Mouse (Mus musculus) limb, embryonic 11.5 days (tissue): Measurements from ENCODE around the gene A630001G21Rik. TPM values are rescaled to one million over a fixed set of nuclear protein-coding genes. Genes with fewer than 3 reads are reported as not detected.

ENCODE experiments used
- ATAC-seq: fragments of 200-750 bp; cut with Nextera tagmentation; 2 replicates; pipeline ENCODE4 v1.8.0; 2017; ENCODE audit warnings: low read depth; ENCODE audit not compliant: insufficient number of reproducible peaks, low FRiP score, low TSS enrichment
- DNase-seq: peaks from one replicate; pipeline ENCODE4 v3.0.0-alpha.2; 2015; ENCODE audit warnings: low spot score
- H3K27ac ChIP-seq: fragments of 300-500 bp; sonication (generic); replicated peaks from 2 replicates; pipeline ENCODE4 v1.5.1; 2014; ENCODE audit warnings: low read depth, mild to moderate bottlenecking, low read length
- H3K27me3 ChIP-seq: fragments of 300-500 bp; sonication (generic); 2 replicates; pipeline ENCODE4 v1.6.1; 2014; ENCODE audit warnings: mild to moderate bottlenecking, low read length, mixed read lengths; ENCODE audit not compliant: control insufficient read depth, insufficient read depth
- H3K36me3 ChIP-seq: fragments of 300-500 bp; sonication (generic); 2 replicates; pipeline ENCODE4 v1.6.1; 2014; ENCODE audit warnings: mild to moderate bottlenecking, low read length, moderate library complexity, mixed read lengths; ENCODE audit not compliant: control insufficient read depth, insufficient read depth
- H3K4me1 ChIP-seq: fragments of 300-500 bp; sonication (generic); 2 replicates; pipeline ENCODE4 v1.6.1; 2014; ENCODE audit warnings: low read length, mixed read lengths; ENCODE audit not compliant: control insufficient read depth, insufficient read depth
- H3K4me2 ChIP-seq: fragments of 300-500 bp; sonication (generic); 2 replicates; pipeline ENCODE4 v1.6.1; 2014; ENCODE audit warnings: low read depth, mild to moderate bottlenecking, moderate library complexity; ENCODE audit not compliant: severe bottlenecking
- H3K4me3 ChIP-seq: fragments of 300-500 bp; sonication (generic); 2 replicates; pipeline ENCODE4 v1.5.1; 2014; ENCODE audit warnings: low read depth, low read length
- H3K9ac ChIP-seq: fragments of 300-500 bp; sonication (generic); 2 replicates; pipeline ENCODE4 v1.6.1; 2014; ENCODE audit warnings: mild to moderate bottlenecking, low read length
- H3K9me3 ChIP-seq: fragments of 300-500 bp; sonication (generic); 2 replicates; pipeline ENCODE4 v1.6.1; 2016; ENCODE audit warnings: low read length; ENCODE audit not compliant: control insufficient read depth
- WGBS: fragments of 180-500 bp; shearing (Covaris S2); extraction: QIAGEN DNeasy Blood & Tissue Kit; methylation state at CpG from one replicate; pipeline ENCODE4 v1.1.7; 2014; 5-methylcytosine and 5-hydroxymethylcytosine counted together
- microRNA-seq: library from miRNA; unstranded; fragments of <30 nt; microRNA quantifications from one replicate; pipeline ENCODE4, GENCODE M21; 2016
- polyA plus RNA-seq: library from polyadenylated mRNA; unstranded; fragments of >200 nt; fragmentation: Nextera tagmentation; extraction: Ambion mirVana; gene quantifications from 2 replicates; pipeline ENCODE4 v1.2.1, GENCODE M21; 2014

A630001G21Rik gene
- polyA plus RNA-seq, 1 experiment from 2014 or later = 0.64 TPM

- no peak for ATAC-seq
- no peaks in the 10 kb centered on the region for H3K36me3 ChIP-seq
- 69% methylated on average over 1 of the region's 1 CpGs for WGBS
Measured at GRCm38 (mm10) chr1:85692281-85692680, 86.2 kb downstream of the A630001G21Rik start.

GRCm38 (mm10) chr1:85690544-85690943 lies 87.9 kb downstream of the A630001G21Rik start:
- no peak overlapping the region for H3K4me3 ChIP-seq
- no peaks in the 10 kb centered on the region for H3K9me3 ChIP-seq
- H3K36me3 ChIP-seq = no peaks in the 10 kb centered on the region
- no peak overlapping the region for H3K4me2 ChIP-seq
- no peaks in the 10 kb centered on the region for H3K4me1 ChIP-seq
- H3K27me3 ChIP-seq = no peaks in the 10 kb centered on the region
- ATAC-seq = no peak
- 90% methylated on average over 3 of the region's 3 CpGs for WGBS
- DNase-seq = no peak
- H3K9ac ChIP-seq = no peak overlapping the region
- H3K27ac ChIP-seq = no peak overlapping the region

More at GRCm38 (mm10) chr1:85692281-85692680, 86.2 kb downstream of the A630001G21Rik start:
- H3K27ac ChIP-seq = no peak overlapping the region
- H3K4me1 ChIP-seq = no peaks in the 10 kb centered on the region
- H3K9me3 ChIP-seq = no peaks in the 10 kb centered on the region
- no peak for DNase-seq
- no peak overlapping the region for H3K4me2 ChIP-seq
- no peaks in the 10 kb centered on the region for H3K27me3 ChIP-seq
- H3K4me3 ChIP-seq = no peak overlapping the region
- no peak overlapping the region for H3K9ac ChIP-seq

- no peak for ATAC-seq
- Histone ChIP-seq H3K4me3 (no peak overlapping the region), H3K36me3 (no peaks in the 10 kb centered on the region), H3K27ac (no peak overlapping the region), H3K9ac (no peak overlapping the region), H3K27me3 (no peaks in the 10 kb centered on the region), H3K9me3 (no peaks in the 10 kb centered on the region; the same call in 1 of the 2 replicates), H3K4me1 (no peaks in the 10 kb centered on the region), H3K4me2 (no peak overlapping the region)
- WGBS = 34% methylated on average over 5 of the region's 5 CpGs
- no peak for DNase-seq
Measured at GRCm38 (mm10) chr1:85687346-85687745, 91.1 kb downstream of the A630001G21Rik start.

- Histone ChIP-seq H3K36me3 (no peaks in the 10 kb centered on the region), H3K9ac (no peak overlapping the region), H3K4me2 (no peak overlapping the region), H3K27ac (no peak overlapping the region), H3K27me3 (no peaks in the 10 kb centered on the region), H3K4me1 (no peaks in the 10 kb centered on the region), H3K4me3 (no peak overlapping the region), H3K9me3 (no peaks in the 10 kb centered on the region; the same call in 1 of the 2 replicates)
- DNase-seq (no peak), ATAC-seq (no peak)
- WGBS = 45% methylated on average over 5 of the region's 5 CpGs
Measured at GRCm38 (mm10) chr1:85686666-85687065, 91.8 kb downstream of the A630001G21Rik start.

GRCm38 (mm10) chr1:85680226-85680625 lies 98.2 kb downstream of the A630001G21Rik start:
- Histone ChIP-seq H3K4me3 (no peak overlapping the region), H3K9me3 (no peaks in the 10 kb centered on the region; the same call in 1 of the 2 replicates), H3K36me3 (no peaks in the 10 kb centered on the region), H3K4me2 (no peak overlapping the region), H3K9ac (no peak overlapping the region), H3K4me1 (no peaks in the 10 kb centered on the region), H3K27ac (no peak overlapping the region), H3K27me3 (no peaks in the 10 kb centered on the region)
- DNase-seq = no peak
- ATAC-seq = 0 out of 2 replicates have a peak, but pooled peaks have one; percentile 31
- WGBS = 51% methylated on average over 4 of the region's 4 CpGs

Small RNA genes within 50 kb of the gene (microRNA-seq; reads per million reads assigned to microRNA genes)
- gene Gm25472 (not detected), gene Mir8096 (not detected)

Other genes starting within 250 kb of the A630001G21Rik start
- gene G530012D18Rik, start 203.0 kb downstream of the A630001G21Rik start, polyA plus RNA-seq = not detected in 2 replicates
- 0.64 TPM in 2 replicates for gene Sp110, start 179.8 kb downstream of the A630001G21Rik start, polyA plus RNA-seq
- 0.94 and 1.2 TPM in 2 replicates for gene Sp140, start 178.3 kb downstream of the A630001G21Rik start, polyA plus RNA-seq
- gene Sp100, start 128.7 kb downstream of the A630001G21Rik start, polyA plus RNA-seq = 0.17 and 0.65 TPM in 2 replicates
- gene Cab39, start 14.8 kb upstream of the A630001G21Rik start, polyA plus RNA-seq = 40.3 and 45.2 TPM in 2 replicates
- gene Itm2c, start 115.6 kb upstream of the A630001G21Rik start, polyA plus RNA-seq = 105 and 125 TPM in 2 replicates
- gene 4933407L21Rik, start 149.8 kb upstream of the A630001G21Rik start, polyA plus RNA-seq = 0.06 and 0.11 TPM in 2 replicates
- gene Gpr55, start 182.4 kb upstream of the A630001G21Rik start, polyA plus RNA-seq = not detected in 2 replicates
- gene Spata3, start 238.2 kb upstream of the A630001G21Rik start, polyA plus RNA-seq = not detected in 2 replicates